ENCODE assay signal across 14 mouse cellular contexts in genomic region chr17:50627658-50628057, GRCm38 (mm10).
DNase-seq lines count a peak whose midpoint lies in the region; ATAC-seq and TF ChIP-seq lines count a peak whose summit lies in the region.
"Had no signal": no experiment of that assay in that cellular context is flagged by ENCODE, and none has a peak within 500 bp of the region (broad histone marks: within the 10 kb centered on the region; RNA-seq: fewer than 3 reads in every experiment).

No protein-coding gene starts in this region.

- no peak overlapping the region for H3K4me2 ChIP-seq in liver, postnatal 0 days (ENCODE audit: low read depth, low read length)
- H3K4me2 ChIP-seq: embryonic facial prominence, embryonic 15.5 days; limb, embryonic 12.5 days had no signal

- no peak overlapping the region for H3K9ac ChIP-seq in liver, postnatal 0 days (replicated peaks)
- H3K9ac ChIP-seq in ES-E14 (ENCODE audit: insufficient read depth, low read depth, low read length, poor library complexity, severe bottlenecking): no peak overlapping the region
- H3K9ac ChIP-seq: embryonic facial prominence, embryonic 15.5 days; limb, embryonic 12.5 days had no signal

- H3K36me3 ChIP-seq in liver, postnatal 0 days (replicated peaks; ENCODE audit: insufficient read depth, low read length): no peaks in the 10 kb centered on the region
- H3K36me3 ChIP-seq in ES-E14 (ENCODE audit: control insufficient read depth, insufficient read depth, low read length, poor library complexity, severe bottlenecking): no peaks in the 10 kb centered on the region
- H3K36me3 ChIP-seq: embryonic facial prominence, embryonic 15.5 days; limb, embryonic 12.5 days had no signal

- H3K27ac ChIP-seq in liver, postnatal 0 days (ENCODE audit: low read depth): no peak overlapping the region
- no peak overlapping the region for H3K27ac ChIP-seq in ES-E14 (ENCODE audit: insufficient read depth, low read depth, low read length, poor library complexity, severe bottlenecking)
- H3K27ac ChIP-seq: embryonic facial prominence, embryonic 15.5 days; limb, embryonic 12.5 days had no signal

- WGBS in liver, postnatal 0 days (ENCODE audit: insufficient replicate concordance): 91% methylated on average over 3 of the region's 3 CpGs

- DNase-seq in liver, postnatal 0 days: no peak
- DNase-seq in liver (no peak), ES-E14 (ENCODE audit: low read depth, low spot score) (peak; percentile 15)
- peak; percentile 3 for DNase-seq in c-Kit-positive CD71-positive TER-119-positive erythroid progenitor cells, embryonic 14.5 days (ENCODE audit: low spot score)
- DNase-seq in right cerebral cortex, postnatal 36 days (ENCODE audit: low spot score in 2 of 2): no peak
- no peak for DNase-seq in kidney, adult 9 months
- DNase-seq: adrenal gland, postnatal 36 days; cerebellum, adult 9-10 months; gastrocnemius, postnatal 25 days; lung, postnatal 36 days; thymus, postnatal 14 days had no signal

- peak; percentile 15; the same call in 1 of the 2 replicates for ATAC-seq in liver, postnatal 0 days
- ATAC-seq in monocyte, adult 5-6 weeks (replicated peaks; ENCODE audit: insufficient number of reproducible peaks, low FRiP score, low TSS enrichment, poor library complexity, severe bottlenecking): peak; percentile 72

- H3K27me3 ChIP-seq in liver, postnatal 0 days (ENCODE audit: insufficient read depth, low read length): no peaks in the 10 kb centered on the region
- H3K27me3 ChIP-seq: embryonic facial prominence, embryonic 15.5 days; limb, embryonic 12.5 days had no signal

- no peak overlapping the region for H3K4me3 ChIP-seq in liver, postnatal 0 days (ENCODE audit: low read depth, low read length)
- H3K4me3 ChIP-seq in ES-E14 (ENCODE audit: insufficient read depth in 1 of 2, low read depth in 1 of 2, low read length in 2 of 2, poor library complexity in 1 of 2, severe bottlenecking in 1 of 2): no peak overlapping the region
- H3K4me3 ChIP-seq: embryonic facial prominence, embryonic 15.5 days; limb, embryonic 12.5 days had no signal

- H3K4me1 ChIP-seq in liver, postnatal 0 days (ENCODE audit: insufficient read depth): no peaks in the 10 kb centered on the region
- H3K4me1 ChIP-seq in ES-E14 (ENCODE audit: control insufficient read depth in 2 of 2, insufficient read depth in 2 of 2, low read length in 2 of 2, poor library complexity in 1 of 2): no peaks in the 10 kb centered on the region
- H3K4me1 ChIP-seq: embryonic facial prominence, embryonic 15.5 days; limb, embryonic 12.5 days had no signal

- TF ChIP-seq EP300 in liver, postnatal 0 days (IDR thresholded peaks at IDR 0.05; ENCODE audit: low read depth): no peak

- H3K9me3 ChIP-seq in liver, postnatal 0 days (ENCODE audit: low read length): no peaks in the 10 kb centered on the region
- no peaks in the 10 kb centered on the region for H3K9me3 ChIP-seq in ES-E14 (ENCODE audit: control insufficient read depth, insufficient read depth, low read depth, low read length)
- H3K9me3 ChIP-seq: embryonic facial prominence, embryonic 15.5 days; limb, embryonic 12.5 days had no signal

- no peak for TF ChIP-seq CTCF in liver, postnatal 0 days (IDR thresholded peaks at IDR 0.05; ENCODE audit: low read depth)

- in situ Hi-C loops in ES-E14 (cut with MboI; ENCODE audit: low sequenced_read_pairs in 2 of 2, unreplicated experiment in 2 of 2): no loop called here

TF ChIP-seq in ES-E14, 5 proteins besides CTCF, POLR2A, EP300 and RAD21:
- TF ChIP-seq CHD2 (IDR thresholded peaks at IDR 0.05; ENCODE audit: low read depth, low read length) (no peak), ZC3H11A (IDR thresholded peaks at IDR 0.05; ENCODE audit: borderline replicate concordance, low read depth, low read length) (no peak), MAFK (IDR thresholded peaks at IDR 0.05; ENCODE audit: insufficient read depth, low read depth, low read length) (no peak), ZNF384 (IDR thresholded peaks at IDR 0.05; ENCODE audit: low read depth, low read length) (no peak), HCFC1 (IDR thresholded peaks at IDR 0.05; ENCODE audit: borderline replicate concordance, insufficient read depth, low read length) (no peak)

Comparison
In these comparisons a context has a peak if more than half of its experiments do, and no peak if none do; other contexts are left out.
1. DNase-seq: peak in ES-E14 (single experiment) and c-Kit-positive CD71-positive TER-119-positive erythroid progenitor cells, embryonic 14.5 days (single experiment); none in liver, postnatal 0 days (single experiment), liver (single experiment), right cerebral cortex, postnatal 36 days (0 of 2) and kidney, adult 9 months (single experiment).